Mouse (Mus musculus): ENCODE results near the gene Pin1. TPM values are rescaled to one million over a fixed set of nuclear protein-coding genes. Genes with fewer than 3 reads are reported as not detected.
A peak's percentile ranks its signal among the peaks of the same experiment; 100 is the strongest.
"Not testable (repeated sequence)": the region's sequence is repeated elsewhere in the genome, so short reads cannot be mapped to it uniquely, and the experiment has no call there.

Pin1 gene
- total RNA-seq, 2 experiments from 2014 or later = 12.4 to 14.8 TPM

DNA sequence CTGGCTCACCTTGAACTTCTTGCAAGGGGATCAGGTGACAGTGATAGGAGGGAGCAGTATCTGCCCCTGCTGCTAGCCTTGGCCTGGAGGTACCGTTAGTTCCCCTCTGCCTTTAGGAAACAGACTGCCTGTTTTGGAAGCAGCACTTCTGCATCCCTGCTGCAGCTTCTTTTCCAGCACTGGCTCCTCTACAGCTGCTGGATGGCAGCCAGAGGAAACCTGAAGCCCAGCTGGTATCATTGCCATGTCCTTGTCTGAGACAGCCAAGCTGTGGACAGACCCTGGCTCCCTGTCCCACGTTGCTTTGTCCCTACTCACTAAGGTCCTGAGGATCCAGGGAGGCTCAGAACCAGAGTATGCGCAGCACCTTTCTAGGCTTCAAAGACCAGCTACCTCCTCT lies 5.7 kb downstream of the Pin1 start:
- peak; percentile 63 for DNase-seq (ENCODE audit: low spot score)

DNA sequence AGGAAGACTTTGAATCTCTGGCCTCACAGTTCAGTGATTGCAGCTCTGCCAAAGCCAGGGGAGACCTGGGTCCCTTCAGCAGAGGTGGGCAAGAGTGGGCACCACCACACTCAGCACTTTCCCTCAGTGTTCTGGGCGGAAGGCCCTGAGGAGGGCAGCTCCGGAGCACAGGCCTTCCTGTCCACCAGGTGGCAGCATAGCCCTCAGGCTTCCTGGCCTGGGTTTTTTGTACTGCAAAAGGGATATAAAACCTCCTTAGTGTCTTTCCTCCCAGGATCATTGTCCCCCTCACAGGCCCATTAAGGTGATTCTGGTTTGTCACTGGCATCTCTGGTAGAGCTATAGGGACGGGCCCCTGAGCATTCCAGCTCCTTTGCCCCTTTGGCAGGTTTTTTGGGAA lies 10.4 kb downstream of the Pin1 start:
- peak; percentile 51 for DNase-seq (ENCODE audit: low spot score)

GRCm38 (mm10) chr9:20662874-20663273 lies 11.0 kb downstream of the Pin1 start:
- DNase-seq (ENCODE audit: low spot score) = no peak

DNA sequence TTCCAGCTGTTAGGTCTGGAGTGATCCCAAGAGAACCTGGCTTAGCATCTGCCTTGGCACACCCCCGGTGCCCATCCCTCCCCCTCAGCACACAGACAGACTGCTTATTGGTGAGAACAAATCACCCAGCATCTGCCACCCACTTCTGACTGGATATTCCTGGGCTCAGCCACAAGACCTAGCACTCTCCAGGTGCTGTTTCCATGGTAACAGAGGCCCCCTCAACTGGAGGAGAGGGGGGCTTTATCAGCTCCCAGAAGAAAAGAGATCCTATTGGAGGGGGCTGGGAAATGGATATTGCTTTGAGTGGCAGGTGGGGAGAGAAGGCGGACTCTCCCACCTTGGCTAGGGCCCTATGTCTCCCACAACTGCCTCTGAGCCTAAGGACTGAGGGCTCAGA lies 12.1 kb downstream of the Pin1 start:
- no peak for DNase-seq (ENCODE audit: low spot score)

DNA sequence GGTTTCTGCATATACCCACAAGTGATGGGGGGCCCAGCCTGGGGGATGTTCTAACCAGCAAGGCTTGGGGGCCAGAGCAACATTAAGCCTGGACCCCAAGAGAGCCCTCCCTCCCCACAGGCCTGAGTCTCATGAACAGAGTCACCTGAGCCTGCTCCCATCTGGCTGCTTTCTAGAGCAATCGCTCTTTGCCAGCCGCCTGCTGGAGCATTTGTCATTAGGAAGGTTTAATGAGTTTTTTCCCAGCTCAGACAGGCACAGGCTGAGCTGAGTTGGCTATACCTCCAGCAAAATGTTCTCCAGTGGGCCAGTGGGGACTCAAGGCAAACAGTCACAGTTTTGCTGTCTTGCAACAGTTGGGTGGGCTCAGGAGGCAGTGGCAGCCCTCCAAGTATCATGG lies 12.5 kb downstream of the Pin1 start:
- no peak for DNase-seq (ENCODE audit: low spot score)

- DNase-seq (ENCODE audit: low spot score) = no peak
Observed at GRCm38 (mm10) chr9:20664982-20665637, 13.2 kb downstream of the Pin1 start.

DNA sequence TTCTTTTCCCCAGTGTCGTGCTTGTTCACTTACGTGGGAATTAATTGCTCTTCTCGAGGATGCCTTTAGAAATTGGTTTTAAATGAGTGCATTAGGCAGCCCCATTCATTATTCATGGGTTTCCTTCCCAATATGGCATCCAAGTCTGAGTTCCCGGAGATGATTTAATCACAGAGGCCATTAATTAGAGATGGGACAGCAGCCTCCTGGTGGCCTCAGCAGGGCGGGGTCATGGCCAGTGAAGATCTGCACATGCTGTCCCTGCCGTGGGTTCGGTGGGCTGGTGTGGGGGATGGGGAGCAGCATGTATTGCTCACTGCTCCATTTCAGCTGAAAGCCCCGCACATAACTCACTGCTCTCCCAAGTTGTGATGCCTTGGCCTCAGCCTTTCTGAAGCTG lies 14.0 kb downstream of the Pin1 start:
- DNase-seq (ENCODE audit: low spot score) = no peak

GRCm38 (mm10) chr9:20666510-20667034 lies 14.7 kb downstream of the Pin1 start:
- no peak for DNase-seq (ENCODE audit: low spot score)

DNA sequence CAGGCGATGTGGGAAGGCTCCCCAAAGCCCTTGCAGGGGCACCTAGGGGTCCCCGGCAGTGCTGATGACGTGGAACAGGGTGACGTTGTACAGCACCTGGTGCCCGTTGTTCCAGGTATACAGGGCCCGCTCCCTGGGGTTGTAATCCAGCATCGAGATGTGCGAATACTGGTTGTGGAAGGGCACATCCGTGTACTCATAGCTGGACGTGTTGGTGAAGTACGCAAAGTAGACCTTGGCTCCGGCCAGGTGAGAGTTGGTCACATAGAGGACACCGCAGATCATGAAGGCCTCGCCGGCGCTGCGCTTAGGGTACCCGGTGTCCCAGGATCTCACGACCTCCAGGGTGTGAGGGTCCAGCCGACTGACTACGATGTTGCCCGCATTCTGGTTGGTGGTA lies 16.2 kb downstream of the Pin1 start:
- no peak for DNase-seq (ENCODE audit: low spot score)

- DNase-seq (ENCODE audit: low spot score) = no peak
Observed at GRCm38 (mm10) chr9:20672047-20672446, 20.2 kb downstream of the Pin1 start.

DNA sequence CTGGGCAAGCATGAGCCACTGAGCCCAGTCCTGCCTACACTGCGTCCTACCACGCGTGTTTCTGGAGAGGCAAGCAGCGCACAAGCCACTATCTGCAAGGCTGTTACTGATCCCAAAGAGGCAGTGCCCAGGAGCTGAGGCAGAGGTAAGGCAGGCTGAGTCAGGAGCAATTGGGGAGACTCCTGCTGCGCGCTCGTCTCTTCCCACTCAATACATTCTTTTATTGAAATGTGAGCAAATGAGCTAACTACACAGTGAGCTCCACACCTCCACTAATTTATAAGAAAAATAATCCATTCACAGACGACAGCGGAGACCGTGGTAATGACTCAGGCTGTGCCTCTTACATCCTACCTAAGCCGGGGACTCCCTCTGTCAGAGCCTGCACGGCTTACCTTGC lies 26.0 kb downstream of the Pin1 start:
- no peak for DNase-seq (ENCODE audit: low spot score)

- no peak for DNase-seq (ENCODE audit: low spot score)
Observed at GRCm38 (mm10) chr9:20680378-20680958, 28.6 kb downstream of the Pin1 start.

GRCm38 (mm10) chr9:20681546-20682388 lies 29.9 kb downstream of the Pin1 start:
- DNase-seq (ENCODE audit: low spot score) = no peak

DNA sequence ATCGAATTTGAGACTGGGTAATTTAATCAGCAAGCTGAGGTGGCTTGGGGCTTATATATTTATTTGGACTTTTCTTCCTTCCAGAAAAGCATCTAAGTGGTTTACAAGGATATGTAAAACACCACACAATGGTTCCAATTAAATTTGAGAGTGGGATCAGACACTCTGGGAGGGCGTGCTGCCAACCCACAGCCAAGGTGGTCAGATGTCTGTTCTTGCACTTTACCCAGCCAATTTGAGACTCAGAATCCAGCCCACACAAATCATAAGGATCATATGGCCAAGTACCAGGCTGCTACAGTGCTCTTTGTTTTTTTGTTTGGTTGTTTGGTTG lies 30.5 kb downstream of the Pin1 start:
- no peak for DNase-seq (ENCODE audit: low spot score)

DNA sequence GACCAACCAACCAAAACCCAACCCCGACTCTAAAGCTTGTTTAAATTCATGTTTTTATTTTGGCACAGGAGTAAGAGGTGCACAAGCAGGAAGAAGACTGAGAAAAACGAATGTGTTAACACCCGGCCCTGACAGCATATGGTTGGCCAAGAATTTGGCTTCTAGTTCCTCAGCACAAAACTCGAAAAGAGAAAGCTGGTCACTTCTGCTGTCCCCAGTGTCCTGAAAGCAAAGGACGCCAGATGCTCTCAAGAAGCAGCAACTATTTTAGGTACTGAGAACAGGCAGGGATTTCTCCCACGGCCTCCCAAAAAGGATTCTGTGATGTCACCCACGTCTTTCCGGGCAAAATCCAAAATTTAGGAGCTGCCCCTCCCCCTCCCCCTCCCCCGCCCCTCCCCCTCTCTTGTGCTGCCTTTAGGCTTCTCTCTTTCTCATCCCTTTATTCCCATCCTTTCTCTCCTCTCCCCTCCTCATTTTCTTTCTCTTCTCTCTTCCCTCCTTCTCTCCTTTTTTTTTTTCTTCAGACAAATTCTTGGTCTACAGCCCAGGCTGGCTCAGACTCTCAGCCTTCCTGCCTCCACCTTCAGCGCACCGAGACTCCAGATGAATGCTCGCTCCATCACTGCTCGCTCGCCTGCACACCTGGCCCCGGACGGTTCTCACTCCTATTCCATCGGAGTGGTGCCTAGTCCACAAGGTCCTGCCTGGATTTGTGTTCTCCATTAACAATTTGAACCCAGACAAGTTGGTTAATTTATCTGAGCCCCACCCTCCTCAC lies 33.4 kb downstream of the Pin1 start:
- no peak for DNase-seq (ENCODE audit: low spot score)

GRCm38 (mm10) chr9:20689403-20689802 lies 37.5 kb downstream of the Pin1 start:
- DNase-seq (ENCODE audit: low spot score) = no peak

- DNase-seq (ENCODE audit: low spot score) = no peak
Observed at GRCm38 (mm10) chr9:20689913-20690312, 38.0 kb downstream of the Pin1 start.

DNA sequence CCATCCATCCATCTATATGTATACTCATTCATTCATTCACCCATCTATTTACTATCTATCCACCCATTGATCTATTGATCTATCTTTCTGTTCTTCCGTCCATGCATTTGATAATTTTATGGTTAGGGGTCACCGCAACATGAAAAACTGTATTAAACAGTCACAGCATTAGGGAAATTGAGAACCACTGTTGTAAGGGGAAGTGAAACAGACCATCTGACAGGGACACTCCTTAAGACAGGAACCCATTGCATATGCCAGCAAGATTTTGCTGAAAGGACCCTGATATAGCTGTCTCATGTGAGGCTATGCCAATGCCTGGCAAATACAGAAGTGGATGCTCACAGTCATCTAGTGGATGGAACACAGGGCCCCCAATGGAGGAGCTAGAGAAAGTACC lies 38.6 kb downstream of the Pin1 start:
- not testable (repeated sequence) for DNase-seq (ENCODE audit: low spot score)

- DNase-seq (ENCODE audit: low spot score) = no peak
Observed at GRCm38 (mm10) chr9:20692863-20693262, 41.0 kb downstream of the Pin1 start.

DNA sequence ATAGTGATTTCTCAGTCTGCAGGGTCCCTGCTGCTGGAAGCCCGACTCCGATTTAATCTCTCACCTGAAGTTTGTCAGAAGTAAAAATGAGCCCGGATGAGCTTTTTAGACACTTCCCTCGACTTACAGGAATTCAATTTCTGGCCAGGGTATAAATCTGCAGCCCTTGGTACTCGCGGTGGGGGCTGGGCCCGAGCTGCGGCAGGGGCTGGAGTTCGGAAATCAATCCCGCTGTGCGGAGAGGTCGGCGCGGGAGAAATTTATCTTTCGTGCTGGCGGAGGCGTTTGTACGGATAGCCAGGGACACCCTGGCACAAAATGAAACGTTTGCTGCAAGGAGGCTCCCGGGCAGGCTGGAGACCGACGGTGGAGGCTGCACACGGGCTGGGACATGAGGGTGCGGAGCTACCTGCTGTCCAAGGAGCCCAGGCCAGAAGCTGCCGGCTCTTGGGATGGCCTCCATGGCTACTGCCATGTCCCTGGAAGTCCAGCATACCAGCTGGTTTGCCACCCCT lies 42.9 kb downstream of the Pin1 start:
- no peak for DNase-seq (ENCODE audit: low spot score)

- no peak for DNase-seq (ENCODE audit: low spot score)
Observed at GRCm38 (mm10) chr9:20696107-20696712, 44.3 kb downstream of the Pin1 start.
